Mouse (Mus musculus) hindbrain, embryonic 12.5 days (tissue): ENCODE measurements around the gene Becn1. TPM values are rescaled to one million over a fixed set of nuclear protein-coding genes. Genes with fewer than 3 reads are reported as not detected.
A peak's percentile ranks its signal among the peaks of the same experiment; 100 is the strongest.
"Not testable (repeated sequence)": the region's sequence is repeated elsewhere in the genome, so short reads cannot be mapped to it uniquely, and the experiment has no call there.

ENCODE experiments used
- ATAC-seq: fragments of 200-750 bp; cut with Nextera tagmentation; 2 replicates; pipeline ENCODE4 v1.8.0; 2017; ENCODE audit warnings: moderate TSS enrichment; ENCODE audit not compliant: low FRiP score
- H3K27ac ChIP-seq: fragments of 300-500 bp; sonication (generic); 2 replicates; pipeline ENCODE4 v1.5.1; 2016; ENCODE audit warnings: mild to moderate bottlenecking
- H3K27me3 ChIP-seq: fragments of 300-500 bp; sonication (generic); 2 replicates; pipeline ENCODE4 v1.6.1; 2016; ENCODE audit warnings: mild to moderate bottlenecking
- H3K36me3 ChIP-seq: fragments of 300-500 bp; sonication (generic); 2 replicates; pipeline ENCODE4 v1.6.1; 2016; ENCODE audit warnings: mild to moderate bottlenecking
- H3K4me1 ChIP-seq: fragments of 300-500 bp; sonication (generic); 2 replicates; pipeline ENCODE4 v1.6.1; 2016
- H3K4me2 ChIP-seq: fragments of 300-500 bp; sonication (generic); replicated peaks from 2 replicates; pipeline ENCODE4 v1.6.1; 2016; ENCODE audit warnings: mild to moderate bottlenecking
- H3K4me3 ChIP-seq: fragments of 300-500 bp; sonication (generic); 2 replicates; pipeline ENCODE4 v1.5.1; 2016; ENCODE audit warnings: mild to moderate bottlenecking
- H3K9ac ChIP-seq: fragments of 300-500 bp; sonication (generic); 2 replicates; pipeline ENCODE4 v1.6.1; 2016; ENCODE audit warnings: mild to moderate bottlenecking, moderate library complexity
- H3K9me3 ChIP-seq: fragments of 300-500 bp; sonication (generic); replicated peaks from 2 replicates; pipeline ENCODE4 v1.6.1; 2016; ENCODE audit warnings: mild to moderate bottlenecking
- WGBS: fragments of 180-500 bp; shearing (Covaris S2); methylation state at CpG from one replicate; pipeline ENCODE4 v1.1.7; 2016; 5-methylcytosine and 5-hydroxymethylcytosine counted together
- polyA plus RNA-seq: library from polyadenylated mRNA; unstranded; fragments of >200 nt; fragmentation: Nextera tagmentation; extraction: Ambion mirVana; gene quantifications from 2 replicates; pipeline ENCODE4 v1.2.1, GENCODE M21; 2016

Becn1 gene
- polyA plus RNA-seq, 1 experiment from 2014 or later, result 158 TPM

GRCm38 (mm10) chr11:101330371-101330924 is 28.4 kb upstream of the Becn1 start, which contains the start of gene Aoc3:
Aoc3 (plus strand) TSS chr11:101330605.
- H3K4me1 ChIP-seq, result peaks cover 11% of the 10 kb centered on the region
- 69% methylated on average over 7 of the region's 7 CpGs for WGBS
- H3K36me3 ChIP-seq, result peaks cover 7% of the 10 kb centered on the region
- no peak within 1 kb of the TSS for H3K27ac ChIP-seq
- ATAC-seq, result no peak
- no peaks in the 10 kb centered on the region for H3K9me3 ChIP-seq
- H3K4me3 ChIP-seq, result no peak within 1 kb of the TSS
- H3K27me3 ChIP-seq, result no peaks in the 10 kb centered on the region
- no peak within 1 kb of the TSS for H3K4me2 ChIP-seq
- no peak within 1 kb of the TSS for H3K9ac ChIP-seq

DNA sequence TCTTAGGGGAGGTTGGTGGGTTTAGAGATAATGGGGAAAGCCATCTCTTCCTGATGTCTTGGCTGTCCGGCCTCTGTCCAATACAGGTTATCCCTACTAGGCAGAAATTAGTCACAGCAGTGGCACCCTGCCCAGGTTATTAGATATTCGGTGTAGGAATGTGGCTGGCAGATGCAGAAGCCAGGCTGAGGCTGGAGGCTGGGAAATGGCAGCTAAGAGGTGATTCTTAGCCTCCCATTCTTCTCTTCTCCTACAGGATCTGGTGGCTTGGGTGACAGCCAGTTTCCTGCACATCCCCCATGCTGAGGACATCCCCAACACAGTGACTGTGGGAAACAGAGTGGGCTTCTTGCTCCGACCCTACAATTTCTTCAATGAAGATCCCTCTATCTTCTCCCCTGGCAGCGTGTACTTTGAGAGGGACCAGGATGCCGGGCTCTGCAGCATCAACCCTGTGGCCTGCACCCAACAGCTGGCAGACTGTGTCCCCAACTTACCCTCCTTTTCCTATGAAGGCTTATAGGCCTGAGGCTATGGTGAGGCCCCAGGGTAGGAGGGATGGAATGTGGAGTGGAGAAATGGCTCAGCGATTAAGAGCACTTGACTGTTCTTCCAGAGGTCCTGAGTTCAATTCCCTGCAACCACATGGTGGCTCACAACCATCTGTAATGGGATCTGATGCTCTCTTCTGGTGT is 27.0 kb upstream of the Becn1 start:
- Histone ChIP-seq H3K4me1 (peaks cover 4% of the 10 kb centered on the region), H3K4me3 (no peak overlapping the region), H3K4me2 (no peak overlapping the region), H3K9ac (no peak overlapping the region), H3K27me3 (no peaks in the 10 kb centered on the region), H3K9me3 (no peaks in the 10 kb centered on the region), H3K27ac (no peak overlapping the region), H3K36me3 (peaks cover 21% of the 10 kb centered on the region)
- 79% methylated on average over 6 of the region's 6 CpGs for whole genome bisulfite sequencing
- no peak for ATAC-seq

GRCm38 (mm10) chr11:101327311-101327710 is 25.2 kb upstream of the Becn1 start:
- H3K4me1 ChIP-seq, result no peaks in the 10 kb centered on the region
- no peak overlapping the region for H3K4me2 ChIP-seq
- peaks cover 39% of the 10 kb centered on the region for H3K36me3 ChIP-seq
- H3K9ac ChIP-seq, result no peak overlapping the region
- H3K4me3 ChIP-seq, result no peak overlapping the region
- ATAC-seq, result no peak
- no peaks in the 10 kb centered on the region for H3K27me3 ChIP-seq
- no peak overlapping the region for H3K27ac ChIP-seq
- WGBS, result 51% methylated on average over 3 of the region's 3 CpGs
- no peaks in the 10 kb centered on the region for H3K9me3 ChIP-seq

DNA sequence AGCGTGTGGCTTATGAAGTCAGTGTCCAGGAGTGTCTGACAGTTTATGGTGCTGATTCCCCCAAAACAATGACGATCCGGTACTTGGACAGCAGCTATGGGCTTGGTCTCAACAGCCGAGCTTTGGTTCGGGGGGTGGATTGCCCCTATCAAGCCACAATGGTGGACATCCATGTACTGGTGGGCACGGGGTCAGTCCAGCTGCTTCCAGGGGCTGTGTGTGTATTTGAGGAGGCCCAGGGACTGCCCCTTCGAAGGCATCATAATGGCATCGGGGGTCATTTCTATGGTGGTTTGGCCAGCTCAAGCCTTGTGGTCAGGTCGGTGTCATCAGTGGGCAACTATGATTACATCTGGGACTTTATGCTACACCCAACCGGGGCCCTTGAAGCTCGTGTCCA is 24.1 kb upstream of the Becn1 start:
- Histone ChIP-seq H3K27ac (no peak overlapping the region), H3K36me3 (peaks cover 50% of the 10 kb centered on the region), H3K9ac (no peak overlapping the region), H3K4me2 (no peak overlapping the region), H3K9me3 (no peaks in the 10 kb centered on the region), H3K4me3 (no peak overlapping the region), H3K4me1 (no peaks in the 10 kb centered on the region), H3K27me3 (no peaks in the 10 kb centered on the region)
- ATAC-seq, result no peak
- 86% methylated on average over 11 of the region's 11 CpGs for WGBS

GRCm38 (mm10) chr11:101325201-101325600 is 23.1 kb upstream of the Becn1 start:
- H3K4me1 ChIP-seq, H3K9me3 ChIP-seq, H3K27me3 ChIP-seq, H3K9ac ChIP-seq, ATAC-seq, H3K4me2 ChIP-seq, H3K27ac ChIP-seq, H3K4me3 ChIP-seq: not testable (repeated sequence)
- H3K36me3 ChIP-seq, result peaks cover 60% of the 10 kb centered on the region
- WGBS, result 94% methylated on average over 11 of the region's 11 CpGs

DNA sequence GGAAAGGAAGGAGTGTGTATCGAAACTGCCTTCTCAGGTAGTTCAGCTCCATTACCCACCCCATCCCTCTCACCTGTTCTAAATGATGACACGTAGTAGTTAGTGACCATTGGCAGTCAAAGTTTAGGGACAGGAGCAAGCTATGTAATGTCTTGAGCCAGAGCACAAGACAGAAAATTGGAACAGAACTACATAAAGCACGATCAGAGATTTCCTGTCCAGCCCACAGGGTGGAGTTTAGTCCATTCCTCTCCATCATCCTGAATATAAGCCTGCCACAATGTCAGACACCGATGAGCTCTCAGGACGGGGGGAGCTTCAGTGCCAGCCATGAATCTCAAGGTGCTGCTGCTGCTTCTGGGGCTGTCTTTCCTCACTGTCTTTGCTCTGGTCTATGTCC is 22.7 kb upstream of the Becn1 start, which contains the start of gene Aoc2:
Gene Aoc2, plus strand, starts transcription at position 301 of the 400 bp plus-strand sequence.
- peaks cover 64% of the 10 kb centered on the region for H3K36me3 ChIP-seq
- no peak within 1 kb of the TSS for H3K27ac ChIP-seq
- no peaks in the 10 kb centered on the region for H3K27me3 ChIP-seq
- WGBS, result 96% methylated on average over 5 of the region's 5 CpGs
- H3K9ac ChIP-seq, result no peak within 1 kb of the TSS
- ATAC-seq, result no peak
- H3K4me2 ChIP-seq, result no peak within 1 kb of the TSS
- H3K4me1 ChIP-seq, result no peaks in the 10 kb centered on the region
- no peak within 1 kb of the TSS for H3K4me3 ChIP-seq
- no peaks in the 10 kb centered on the region for H3K9me3 ChIP-seq

DNA sequence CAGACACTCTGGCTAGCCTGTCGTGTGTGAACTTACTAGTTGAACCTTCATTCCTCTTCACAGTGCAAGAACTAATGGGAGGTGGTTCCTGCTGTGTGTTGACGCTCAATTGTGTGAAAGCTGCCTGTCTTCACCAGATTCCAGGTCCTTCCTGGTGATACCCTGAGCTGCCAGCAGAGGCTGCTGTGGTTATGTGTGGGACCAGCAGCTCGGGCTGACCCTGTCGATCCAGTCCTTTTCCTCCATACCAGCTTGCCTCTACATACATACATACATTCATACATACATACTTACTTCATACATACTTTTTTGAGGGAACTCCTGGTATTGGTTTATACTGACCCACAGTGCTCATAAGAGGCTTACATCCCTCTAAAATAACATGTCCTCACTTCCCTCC is 21.5 kb upstream of the Becn1 start:
- H3K9ac ChIP-seq, result no peak overlapping the region
- H3K27me3 ChIP-seq, result no peaks in the 10 kb centered on the region
- H3K36me3 ChIP-seq, result peaks cover 76% of the 10 kb centered on the region
- no peak for ATAC-seq
- 14% methylated on average over 4 of the region's 4 CpGs for WGBS
- no peak overlapping the region for H3K4me3 ChIP-seq
- H3K4me2 ChIP-seq, result no peak overlapping the region
- no peaks in the 10 kb centered on the region for H3K4me1 ChIP-seq
- no peaks in the 10 kb centered on the region for H3K9me3 ChIP-seq
- H3K27ac ChIP-seq, result no peak overlapping the region

DNA sequence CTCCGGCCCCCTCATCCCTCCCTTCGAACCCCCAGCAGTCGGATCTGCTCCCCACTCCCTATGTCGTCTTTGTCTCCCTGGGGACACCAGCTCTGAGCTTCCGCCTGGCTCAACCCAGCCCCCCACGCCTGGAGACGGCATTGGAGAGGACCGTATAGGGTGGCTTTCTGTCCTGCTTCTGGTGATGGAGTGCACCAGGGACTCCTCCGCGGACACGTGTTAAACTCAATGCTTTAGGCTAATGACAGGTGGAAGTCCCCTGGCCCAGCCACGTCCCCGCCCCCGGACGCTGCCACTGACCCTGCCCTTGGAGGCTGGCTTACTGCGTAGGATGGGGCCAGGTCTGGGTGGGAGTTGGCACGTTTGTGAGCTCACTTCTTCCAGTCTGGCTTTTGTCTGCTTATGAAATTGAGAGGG is 14.4 kb upstream of the Becn1 start:
- no peaks in the 10 kb centered on the region for H3K27me3 ChIP-seq
- under 1% methylated on average over 17 of the region's 17 CpGs for WGBS
- no peaks in the 10 kb centered on the region for H3K9me3 ChIP-seq
- peak overlapping the region; percentile 97 for H3K4me3 ChIP-seq
- peak overlapping the region; percentile 96 for H3K9ac ChIP-seq
- peak overlapping the region; percentile 77 for H3K27ac ChIP-seq
- H3K4me2 ChIP-seq, result peak overlapping the region; percentile 99
- H3K4me1 ChIP-seq, result peaks cover 16% of the 10 kb centered on the region
- peaks cover 34% of the 10 kb centered on the region for H3K36me3 ChIP-seq
- ATAC-seq, result peak; percentile 73

- WGBS, result under 1% methylated on average over 61 of the region's 62 CpGs
- H3K4me1 ChIP-seq, result peaks cover 16% of the 10 kb centered on the region
- ATAC-seq, result peak; percentile 95
- peak within 1 kb of the TSS; percentile 97 for H3K4me3 ChIP-seq
- H3K27me3 ChIP-seq, result no peaks in the 10 kb centered on the region
- peak within 1 kb of the TSS; percentile 77 for H3K27ac ChIP-seq
- H3K36me3 ChIP-seq, result peaks cover 28% of the 10 kb centered on the region
- H3K9me3 ChIP-seq, result no peaks in the 10 kb centered on the region
- H3K9ac ChIP-seq, result peak within 1 kb of the TSS; percentile 96
- peak within 1 kb of the TSS; percentile 99 for H3K4me2 ChIP-seq
Observed at GRCm38 (mm10) chr11:101315665-101316500, 13.8 kb upstream of the Becn1 start, which contains the start of gene Psme3. Psme3 (plus strand) TSS chr11:101316213.

DNA sequence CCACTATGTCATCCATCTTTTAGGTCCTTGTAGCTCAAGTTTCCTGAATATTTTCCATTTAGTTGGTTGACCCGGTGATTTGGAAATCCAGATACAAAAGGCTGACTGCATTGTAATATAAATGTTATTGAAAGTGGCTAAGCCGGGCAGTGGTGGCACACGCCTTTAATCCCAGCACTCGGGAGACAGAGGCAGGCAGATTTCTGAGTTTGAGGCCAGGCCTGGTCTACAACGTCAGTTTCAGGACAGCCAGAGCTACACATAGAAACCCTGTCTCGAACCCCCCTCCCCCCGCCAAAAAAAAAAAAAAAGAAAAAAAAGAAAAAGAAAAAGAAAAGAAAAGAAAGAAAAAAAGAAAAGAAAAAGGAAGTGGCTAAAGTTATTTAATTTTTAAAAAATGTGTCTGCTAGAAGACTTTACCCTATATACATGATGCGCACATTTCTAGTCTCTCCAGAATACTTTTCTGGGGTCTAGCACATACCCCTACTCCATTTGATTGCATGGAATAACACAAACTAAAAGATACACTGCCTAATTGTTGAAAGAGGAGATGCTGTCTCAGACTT is 13.1 kb upstream of the Becn1 start:
- Histone ChIP-seq H3K27me3 (no peaks in the 10 kb centered on the region), H3K4me3 (peak overlapping the region; percentile 97), H3K4me2 (peak overlapping the region; percentile 99), H3K9me3 (no peaks in the 10 kb centered on the region), H3K4me1 (peaks cover 16% of the 10 kb centered on the region), H3K9ac (peak overlapping the region; percentile 96; the same call in 1 of the 2 replicates), H3K36me3 (peaks cover 20% of the 10 kb centered on the region), H3K27ac (peak overlapping the region; percentile 77)
- ATAC-seq, result peak; percentile 7; the same call in 1 of the 2 replicates
- WGBS, result 76% methylated on average over 8 of the region's 8 CpGs

DNA sequence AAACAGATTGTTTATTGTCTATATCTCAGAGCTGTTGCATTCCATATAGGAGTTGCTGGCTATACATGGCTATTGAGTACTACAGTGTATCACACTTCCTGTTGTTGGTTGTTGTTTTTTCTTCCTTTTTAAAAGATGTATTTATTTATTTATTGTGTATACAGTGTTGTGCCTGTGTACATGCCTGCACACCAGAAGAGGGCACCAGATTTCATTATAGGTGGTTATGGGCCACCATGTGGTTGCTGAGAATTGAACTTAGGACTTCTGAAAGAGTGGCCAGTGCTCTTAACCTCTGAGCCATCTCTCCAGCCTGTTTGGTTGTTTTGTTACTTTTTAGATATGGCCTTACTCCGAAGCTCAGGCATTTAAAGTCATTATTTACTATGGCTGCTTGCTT is 12.5 kb upstream of the Becn1 start:
- 100% methylated on average over 1 of the region's 1 CpGs for WGBS

GRCm38 (mm10) chr11:101312150-101312549 is 10.1 kb upstream of the Becn1 start:
- no peak for ATAC-seq
- Histone ChIP-seq H3K4me1 (peaks cover 7% of the 10 kb centered on the region), H3K4me2 (no peak overlapping the region)

More for the DNA sequence above, 12.5 kb upstream of the Becn1 start:
- Histone ChIP-seq H3K9ac (no peak overlapping the region), H3K27ac (no peak overlapping the region), H3K4me1 (peaks cover 16% of the 10 kb centered on the region), H3K4me2 (no peak overlapping the region), H3K4me3 (no peak overlapping the region), H3K27me3 (no peaks in the 10 kb centered on the region), H3K36me3 (peaks cover 14% of the 10 kb centered on the region), H3K9me3 (no peaks in the 10 kb centered on the region)
- ATAC-seq, result no peak

More at GRCm38 (mm10) chr11:101312150-101312549, 10.1 kb upstream of the Becn1 start:
- H3K27ac ChIP-seq, result no peak overlapping the region
- H3K9me3 ChIP-seq, result no peaks in the 10 kb centered on the region
- H3K9ac ChIP-seq, result no peak overlapping the region
- no peaks in the 10 kb centered on the region for H3K27me3 ChIP-seq
- WGBS, result 74% methylated on average over 3 of the region's 3 CpGs
- H3K36me3 ChIP-seq, result no peaks in the 10 kb centered on the region
- H3K4me3 ChIP-seq, result no peak overlapping the region
